Mouse (Mus musculus): ENCODE results near the gene Snhg11.
A peak's percentile ranks its signal among the peaks of the same experiment; 100 is the strongest.
"Not testable (repeated sequence)": the region's sequence is repeated elsewhere in the genome, so short reads cannot be mapped to it uniquely, and the experiment has no call there.

Gene Snhg11

DNA sequence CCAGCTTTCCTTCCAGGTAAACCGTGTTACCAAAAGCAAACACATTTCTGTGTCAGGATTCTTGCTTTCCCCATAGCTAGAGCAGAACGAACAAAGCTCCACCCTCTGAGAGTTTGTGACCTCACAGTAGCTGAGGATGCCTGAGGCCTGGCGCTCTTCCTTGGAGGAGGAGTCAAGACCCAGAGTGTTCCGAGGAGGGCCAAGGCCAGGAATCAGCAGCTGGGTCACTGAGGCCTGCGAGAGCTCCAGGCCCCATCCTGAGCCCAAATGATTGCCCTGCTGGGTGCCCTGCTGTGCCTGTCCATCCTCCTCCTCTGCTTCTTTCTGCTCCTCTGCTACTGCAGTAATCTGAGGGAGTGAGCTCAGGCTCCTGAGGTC is 5.3 kb upstream of the Snhg11 start:
- DNase-seq, result no peak

DNA sequence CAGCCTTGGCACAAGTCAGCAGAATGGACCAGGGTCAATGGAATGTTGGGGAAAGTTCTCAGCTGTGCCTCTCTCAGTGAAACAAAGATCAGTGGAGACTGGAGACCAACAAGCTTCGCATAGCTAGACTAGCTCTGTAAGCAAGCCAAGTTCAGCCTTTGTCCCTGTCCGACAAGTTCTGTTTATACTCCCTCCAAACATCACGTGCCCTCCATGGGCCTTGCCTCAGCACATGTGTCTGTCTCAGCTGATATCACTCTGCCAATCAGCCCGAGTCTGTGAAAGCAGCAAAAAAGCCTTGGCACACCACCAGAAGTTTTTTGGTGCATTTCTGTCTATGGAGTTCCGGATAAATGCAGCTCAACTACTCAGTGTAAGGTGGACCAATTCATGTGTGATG is 2.4 kb upstream of the Snhg11 start:
- no peak for DNase-seq

DNA sequence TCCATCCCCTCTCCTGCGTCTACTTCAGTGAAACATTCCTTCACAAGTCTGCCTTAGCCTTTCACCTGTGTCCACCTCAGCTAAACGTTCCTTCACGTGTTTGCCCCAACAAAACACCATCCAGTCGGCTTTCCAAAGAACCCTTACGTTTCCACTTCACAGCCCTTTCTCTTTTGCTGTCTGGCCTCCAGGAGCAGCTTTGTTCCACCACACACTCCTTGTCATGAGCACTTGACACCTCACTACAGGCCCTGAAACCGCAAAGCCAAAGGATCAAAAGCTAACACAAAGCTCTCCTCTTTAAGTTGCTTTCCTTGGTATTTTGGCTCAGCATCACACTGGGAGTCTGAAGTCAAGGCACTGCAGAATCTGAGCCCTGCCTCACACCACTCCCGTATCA is 1.9 kb upstream of the Snhg11 start:
- no peak for DNase-seq

DNA sequence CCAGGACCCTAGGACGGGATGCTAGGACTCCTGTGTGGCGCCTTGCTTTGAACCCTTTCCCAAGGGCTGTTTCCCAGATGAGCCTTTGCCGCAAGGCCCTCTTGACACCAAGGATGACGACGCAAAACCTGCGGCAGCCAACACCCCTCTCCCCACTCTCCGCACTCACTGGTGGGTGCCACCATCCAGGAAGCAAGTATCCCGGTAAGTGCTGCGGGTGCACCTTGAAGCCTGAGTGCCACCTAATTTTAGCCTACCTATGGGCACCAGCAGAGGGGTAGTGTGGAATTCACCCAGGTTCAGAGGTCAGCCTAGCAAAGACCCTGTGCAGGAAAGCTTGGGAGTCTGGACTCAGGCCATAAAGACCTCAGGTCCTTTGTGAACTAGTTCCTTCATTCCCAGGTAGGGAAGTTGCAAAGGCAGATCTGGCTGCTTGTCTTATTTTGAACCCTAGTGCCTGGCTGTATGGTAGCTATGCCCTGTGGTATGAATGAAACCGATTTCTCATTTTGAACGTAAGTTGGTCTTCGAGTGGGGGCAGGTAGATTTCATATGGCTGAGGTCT is 767 bp downstream of the Snhg11 start:
- DNase-seq, result no peak

DNA sequence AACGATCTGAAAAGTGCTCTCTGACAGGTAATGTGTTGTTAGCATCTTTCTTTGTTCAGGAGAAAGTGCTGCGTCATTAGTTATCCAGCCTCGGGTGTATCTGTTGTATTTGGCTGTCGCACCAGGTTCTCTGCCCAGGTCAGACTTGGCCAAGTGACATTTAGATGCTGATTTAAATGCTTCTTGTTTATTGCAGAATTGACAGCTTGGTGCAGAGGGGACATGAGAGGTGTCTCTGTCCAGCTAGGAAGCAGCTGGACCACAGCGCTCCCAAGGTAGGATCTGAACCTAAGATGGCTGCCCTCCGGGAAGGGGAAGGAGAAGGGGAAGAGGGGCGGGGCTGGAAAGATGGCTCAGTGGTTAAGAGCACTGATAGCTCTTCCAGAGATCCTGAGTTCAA is 1.4 kb downstream of the Snhg11 start:
- DNase-seq, result no peak

DNA sequence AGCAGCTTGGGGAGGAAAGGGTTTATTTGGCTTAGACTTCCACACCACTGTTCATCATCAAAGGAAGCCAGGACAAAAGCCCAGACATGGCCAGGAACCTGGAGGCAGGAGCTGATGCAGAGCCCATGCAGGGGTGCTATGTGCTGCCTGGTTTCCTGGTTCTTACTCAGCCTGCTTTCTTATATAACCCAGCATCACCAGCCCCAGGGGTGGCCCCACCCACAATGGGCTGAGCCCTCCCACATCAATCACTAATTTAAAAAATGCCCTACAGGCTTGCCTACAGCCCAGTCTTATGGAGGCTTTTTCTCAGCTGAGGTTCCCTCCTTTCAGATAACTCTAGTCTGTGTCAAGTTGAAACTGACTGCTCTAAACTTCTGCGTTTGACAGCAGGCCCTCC is 2.4 kb downstream of the Snhg11 start:
- no peak for DNase-seq

DNA sequence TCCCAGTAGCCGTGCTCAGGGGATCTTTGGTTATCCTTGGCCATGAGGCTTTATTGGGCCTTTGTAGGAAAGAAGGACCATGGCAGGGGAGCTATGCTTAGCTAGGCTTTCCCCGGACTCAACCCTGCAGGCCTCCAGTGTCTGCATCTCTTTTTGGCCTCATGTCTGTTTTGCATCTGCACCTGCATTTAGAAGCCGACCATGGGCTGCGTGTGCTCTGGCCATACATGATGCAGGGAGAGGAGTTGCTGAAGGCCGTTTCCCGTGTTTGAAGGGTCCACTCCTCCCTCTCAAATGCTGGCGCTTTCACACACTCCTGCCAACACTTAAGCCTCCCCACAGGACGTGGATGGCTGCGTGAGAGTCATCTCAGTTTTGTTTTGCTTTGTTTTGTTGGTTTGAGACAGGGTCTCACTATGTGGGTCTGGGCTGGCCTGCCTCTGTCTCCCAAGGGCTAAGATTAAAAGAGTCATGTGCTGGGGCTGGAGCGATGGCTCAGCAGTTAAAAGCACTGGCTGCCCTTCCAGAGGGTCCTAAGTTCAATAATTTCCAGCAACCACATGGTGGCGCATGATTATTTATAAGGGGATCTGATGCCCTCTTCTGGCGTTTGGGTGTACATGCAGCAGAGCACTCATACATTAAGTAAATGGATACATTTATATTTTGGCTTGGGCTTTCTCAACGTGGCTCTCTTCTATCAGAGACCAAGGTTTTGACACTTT is 4.1 kb downstream of the Snhg11 start:
- peak; percentile 70 to 77 for DNase-seq

DNA sequence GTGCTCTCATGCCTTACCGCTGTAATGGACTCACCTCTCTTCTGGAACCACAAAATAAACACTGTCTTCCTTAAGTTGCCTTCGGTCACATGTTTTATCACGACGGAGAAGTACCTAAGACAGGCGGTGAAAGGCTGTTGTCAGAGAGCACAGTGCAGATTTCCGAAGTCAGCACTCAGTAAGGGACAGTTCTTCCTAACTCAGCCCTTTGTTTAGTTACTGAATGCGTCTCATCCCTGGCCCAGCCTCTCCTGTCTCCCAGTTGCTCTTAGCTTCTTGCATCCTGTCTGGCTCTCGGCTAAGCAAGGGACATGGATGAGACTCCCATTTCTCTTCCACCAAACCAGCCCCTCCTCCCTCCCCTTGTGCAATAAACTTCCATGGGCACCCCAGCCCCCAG is 10.6 kb downstream of the Snhg11 start:
- no peak for DNase-seq

DNA sequence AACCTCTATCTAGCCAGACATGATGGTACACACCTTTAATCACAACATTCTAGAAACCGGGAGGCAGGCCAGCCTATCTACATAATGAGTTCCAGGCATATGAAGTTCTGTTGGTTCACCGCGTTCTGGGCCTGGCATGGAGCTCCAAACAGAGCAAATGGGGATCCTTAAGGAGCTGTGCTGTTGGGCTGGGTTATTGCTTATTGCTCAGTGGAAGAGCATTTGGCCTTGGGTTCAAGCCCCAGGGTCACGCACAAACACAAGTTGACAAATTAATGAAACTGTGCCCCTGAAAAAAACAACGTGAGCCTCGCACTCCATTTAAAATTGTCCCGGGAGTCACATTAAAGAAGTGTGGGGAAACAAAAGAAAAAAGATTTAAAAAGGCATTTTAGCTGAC is 14.0 kb downstream of the Snhg11 start:
- DNase-seq, result no peak

DNA sequence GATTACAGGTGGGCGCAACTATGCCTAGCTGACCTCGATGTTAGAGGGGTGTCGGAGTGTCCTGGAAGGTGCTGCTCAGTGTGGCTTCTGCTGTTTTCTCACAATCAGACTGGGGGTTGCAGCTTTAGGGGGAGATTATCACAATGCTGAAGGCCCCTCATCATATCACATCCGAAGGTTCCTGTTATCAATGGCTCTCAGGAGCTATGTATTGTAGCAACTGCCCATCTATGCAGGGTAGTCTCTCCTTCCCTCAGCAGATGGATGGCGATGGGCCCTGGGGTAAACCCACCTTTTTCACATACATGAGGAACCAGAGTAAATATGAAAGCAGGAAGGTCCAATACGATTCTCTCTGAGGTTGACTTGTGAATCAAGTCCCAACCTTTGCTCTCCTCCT is 20.9 kb downstream of the Snhg11 start:
- no peak for DNase-seq

DNA sequence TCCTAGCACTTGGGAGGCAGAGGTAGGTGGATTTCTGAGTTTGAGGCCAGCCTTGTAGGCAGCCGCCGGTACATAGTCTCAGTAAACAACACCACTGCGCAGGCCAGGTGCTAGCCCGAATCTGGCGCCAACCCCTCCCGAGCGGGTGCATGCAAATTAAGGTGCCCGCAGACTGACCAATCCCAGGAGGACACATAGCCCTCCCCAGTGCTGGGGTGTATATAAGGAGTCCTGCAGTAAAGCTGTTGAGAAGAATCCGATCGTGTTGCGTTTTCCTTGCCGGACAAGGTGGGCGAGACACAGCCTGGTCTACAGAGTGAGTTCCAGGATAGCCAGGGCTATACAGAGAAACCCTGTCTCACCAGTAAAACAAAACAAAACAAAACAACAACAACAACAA is 21.7 kb downstream of the Snhg11 start:
- DNase-seq, result not testable (repeated sequence)

DNA sequence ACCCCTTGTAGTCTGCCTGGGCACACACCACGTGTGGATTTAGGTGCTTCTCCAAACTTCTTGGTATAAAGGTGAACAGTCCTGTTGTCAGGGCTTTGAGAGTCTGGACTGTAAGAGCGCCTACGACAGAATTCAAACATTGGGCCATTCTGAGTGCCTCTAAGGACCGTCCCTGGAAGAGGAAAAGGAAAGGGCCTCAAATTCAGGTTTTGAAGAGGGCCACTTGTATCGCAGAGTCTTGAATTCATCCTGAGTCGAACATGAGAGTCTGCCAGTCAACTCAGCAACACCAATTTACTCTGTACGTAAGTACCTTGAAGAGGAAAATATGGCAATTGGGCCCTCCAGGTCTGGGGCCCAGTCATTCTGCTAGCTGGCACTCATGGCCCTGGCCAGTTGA is 27.5 kb downstream of the Snhg11 start:
- DNase-seq, result no peak

DNA sequence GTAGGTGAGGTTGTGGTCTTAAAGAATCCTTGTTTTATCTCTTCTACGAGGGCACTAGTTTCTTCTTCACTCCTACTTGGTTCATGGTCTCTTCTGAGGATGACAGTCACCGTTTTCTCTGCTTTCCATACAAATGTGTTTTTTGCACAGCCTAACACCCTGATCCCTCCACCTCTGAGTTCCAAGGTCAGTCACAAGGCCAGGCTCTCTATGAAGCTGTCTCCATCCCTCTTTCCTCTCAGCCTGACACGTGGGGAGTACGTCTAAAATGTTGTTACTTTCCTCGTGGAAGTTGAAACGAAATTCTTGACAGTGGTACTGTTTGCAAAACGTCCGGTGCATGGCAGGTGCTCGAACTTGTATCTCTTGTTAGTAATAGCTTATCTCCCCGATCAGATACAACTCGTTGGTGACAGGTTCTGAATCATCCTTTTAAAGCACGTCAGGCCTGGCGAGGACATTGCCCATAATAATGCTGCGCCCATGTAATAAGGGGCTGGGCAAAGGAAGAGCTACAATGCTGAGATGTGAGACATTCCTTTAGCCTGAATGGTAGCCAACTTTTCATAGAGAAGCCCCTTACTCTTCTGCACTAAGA is 33.7 kb downstream of the Snhg11 start:
- no peak for DNase-seq

DNA sequence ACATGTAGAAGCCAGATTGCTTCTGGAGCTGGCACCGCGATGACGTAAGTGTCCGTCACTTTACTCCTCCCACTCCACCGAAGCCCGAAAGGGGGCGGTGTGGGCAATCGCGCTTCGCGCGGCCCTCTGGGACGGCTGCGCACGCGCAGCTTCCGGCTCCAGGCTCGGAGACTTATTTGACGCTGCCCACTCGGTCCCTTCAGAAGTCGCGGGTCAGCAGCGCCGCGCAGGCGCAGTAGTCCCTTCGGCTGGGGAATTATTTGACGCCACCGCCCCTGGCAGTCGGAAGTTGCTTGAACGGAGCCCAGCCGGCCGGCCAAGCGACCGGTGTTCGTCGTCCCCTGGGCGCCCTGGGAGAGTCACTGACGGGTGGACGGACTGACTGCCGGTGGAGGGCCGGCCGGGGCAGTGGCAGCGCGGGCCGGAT is 34.2 kb downstream of the Snhg11 start, which contains the start of gene Ralgapb:
Ralgapb (plus strand) TSS at position 254 of the 427 bp plus-strand sequence.
- peak; percentile 98 for DNase-seq

DNA sequence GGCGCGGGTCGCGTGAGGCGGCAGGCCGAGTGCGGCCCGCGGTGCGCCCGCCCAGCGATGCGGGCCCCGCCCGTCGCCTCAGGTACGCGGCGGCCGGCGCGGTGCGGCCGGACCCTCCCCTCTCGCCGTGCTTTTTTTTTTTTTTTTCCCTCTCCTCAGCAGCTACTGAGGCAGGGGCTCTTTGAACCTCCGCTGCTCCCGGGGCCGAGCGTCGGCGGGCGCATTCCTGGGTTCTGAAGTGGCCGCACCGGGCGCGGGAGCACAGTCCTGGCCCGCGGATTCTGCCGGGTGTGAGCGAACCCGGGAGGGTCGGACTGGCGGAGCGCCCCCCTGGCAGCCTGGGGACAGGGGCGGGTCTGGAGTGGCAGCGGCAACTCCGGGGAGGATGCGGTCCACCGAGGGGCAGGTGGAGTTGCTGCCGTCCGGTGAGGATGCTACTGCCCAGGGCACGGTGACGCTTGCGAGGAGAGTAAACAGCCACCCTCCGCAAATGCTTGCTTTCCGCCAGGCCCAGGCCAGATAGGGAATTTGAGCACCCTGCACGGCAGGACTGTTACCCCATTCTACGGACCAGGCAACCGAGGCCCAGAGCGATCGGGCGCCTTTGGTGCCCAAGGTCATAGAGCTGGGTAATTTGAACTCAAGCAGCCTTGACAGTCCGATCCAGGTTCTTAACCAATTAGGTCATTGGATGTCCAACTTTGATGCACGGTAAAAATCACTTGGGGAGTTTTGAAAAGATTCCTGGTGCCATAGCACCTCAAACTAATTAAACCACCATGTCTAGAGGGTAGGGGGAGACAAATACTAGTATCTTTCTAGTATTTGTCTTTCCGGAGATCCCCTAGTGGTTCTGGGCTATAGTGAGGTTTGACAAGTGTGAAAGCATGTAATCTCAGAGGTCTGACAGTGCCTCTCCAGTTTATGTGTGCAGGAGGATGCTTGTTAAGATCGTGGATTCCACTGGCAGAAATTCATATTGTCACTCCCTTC is 34.9 kb downstream of the Snhg11 start:
- peak; percentile 48 for DNase-seq

DNA sequence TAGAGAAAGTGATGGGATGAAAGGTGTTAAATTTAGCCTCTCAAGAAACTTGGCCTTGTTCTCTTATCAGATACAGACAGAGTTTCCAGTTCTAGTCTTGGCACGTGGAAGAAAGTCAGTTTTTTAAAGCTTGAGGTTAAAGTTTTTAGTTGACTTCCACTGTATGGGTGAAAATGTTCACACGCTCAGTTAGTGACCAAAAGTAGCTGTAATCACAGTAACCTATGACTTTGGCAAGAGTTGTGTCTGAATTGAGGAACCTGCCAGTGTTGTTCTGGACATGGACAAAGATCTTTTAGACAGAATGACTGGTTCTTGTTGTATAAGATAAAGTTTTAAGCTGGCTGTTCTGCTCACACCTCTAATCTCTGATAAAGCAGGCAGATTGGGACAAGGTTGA is 37.8 kb downstream of the Snhg11 start:
- no peak for DNase-seq

DNA sequence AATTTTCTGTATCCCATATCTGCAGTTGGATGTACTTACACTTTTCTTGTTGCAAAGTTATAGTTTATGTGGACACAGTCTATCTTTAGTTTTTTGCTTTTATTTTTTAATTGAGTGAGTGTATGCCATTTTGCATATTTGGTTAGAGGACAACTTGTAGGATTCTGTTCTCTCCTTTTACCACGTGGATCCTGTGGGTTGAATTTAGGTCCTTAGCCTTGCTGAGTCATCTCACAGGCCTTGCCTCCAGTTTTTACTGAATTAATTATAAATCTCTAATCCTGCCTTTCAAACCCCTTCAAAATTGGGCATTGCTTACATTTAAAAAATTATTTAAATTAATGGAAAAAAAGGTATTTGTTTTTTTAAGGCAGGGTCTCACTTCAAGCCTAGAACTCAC is 40.4 kb downstream of the Snhg11 start:
- DNase-seq, result no peak

DNA sequence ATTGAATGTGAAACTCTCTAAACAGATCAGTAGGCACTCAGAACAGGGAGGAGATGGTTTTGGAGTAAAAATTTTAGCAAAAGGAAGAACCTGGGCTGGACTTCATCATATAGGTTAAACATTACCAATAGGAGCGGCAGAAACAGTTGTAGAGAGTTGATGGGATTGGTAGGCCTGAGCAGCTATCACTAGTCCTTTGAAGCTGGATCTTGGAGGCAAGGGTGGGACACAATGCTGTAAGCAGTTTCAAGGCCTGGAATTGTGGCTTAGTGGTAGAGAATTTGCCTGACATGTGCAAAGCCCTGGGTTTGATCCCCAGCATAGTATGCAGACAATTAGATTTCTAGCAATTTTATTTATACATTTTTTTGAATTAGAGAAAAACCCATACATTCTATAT is 43.2 kb downstream of the Snhg11 start:
- no peak for DNase-seq

Measured in B cell, adult 2 months (primary cell).